Mouse (Mus musculus) left cerebral cortex, adult 2 months (tissue): ENCODE results near the gene Bace1. TPM values are rescaled to one million over a fixed set of nuclear protein-coding genes. Genes with fewer than 3 reads are reported as not detected.
A peak's percentile ranks its signal among the peaks of the same experiment; 100 is the strongest.
"Not testable (repeated sequence)": the region's sequence is repeated elsewhere in the genome, so short reads cannot be mapped to it uniquely, and the experiment has no call there.

Experiments
- DNase-seq, 2 experiments: peaks; one replicate each; pipeline ENCODE4 v3.0.0; 2021 to 2022; ENCODE audit warnings: low spot score in 2 of 2, mixed read lengths in 1 of 2; ENCODE audit errors: extremely low spot score in 1 of 2
- H3K27ac ChIP-seq: fragments of 200-600 bp; 2 replicates; pipeline ENCODE4 v1.8.1; 2022
- H3K4me3 ChIP-seq: fragments of 200-600 bp; 2 replicates; pipeline ENCODE4 v1.8.1; 2022
- CTCF ChIP-seq: fragments of 200-600 bp; IDR thresholded peaks from 2 replicates; pipeline ENCODE4 v1.8.1; 2022; ENCODE audit warnings: antibody characterized with exemption, mild to moderate bottlenecking, moderate library complexity
- intact Hi-C: fragments of 180-260 bp; cut with DNase I; formaldehyde crosslinking; loops from one replicate; pipeline ENCODE4 v1.15.1; 2025
- total RNA-seq, 2 experiments: library from RNA; stranded (reverse); gene quantifications; 2 replicates each; pipeline ENCODE4 v1.2.3; 2021

Bace1 gene
- total RNA-seq, 2 experiments from 2014 or later = 77.3 to 79.5 TPM

GRCm38 (mm10) chr9:45839139-45839981, 980 bp downstream of the Bace1 start:
- peak overlapping the region; percentile 72 for H3K27ac ChIP-seq
- peak overlapping the region; percentile 94 for H3K4me3 ChIP-seq
- intact Hi-C loops = no loop called here

GRCm38 (mm10) chr9:45839982-45840300, 1.6 kb downstream of the Bace1 start:
- intact Hi-C loops = no loop called here
- no peak for TF ChIP-seq CTCF
- DNase-seq = no peak
- peak overlapping the region; percentile 94 for H3K4me3 ChIP-seq
- H3K27ac ChIP-seq = peak overlapping the region; percentile 47; the same call in 1 of the 2 replicates

More at GRCm38 (mm10) chr9:45839139-45839981, 980 bp downstream of the Bace1 start:
- no peak for DNase-seq
- TF ChIP-seq CTCF = no peak

- H3K27ac ChIP-seq = peak overlapping the region; percentile 47; the same call in 1 of the 2 replicates
- no peak for DNase-seq
- no peak for TF ChIP-seq CTCF
Measured at GRCm38 (mm10) chr9:45840331-45840730, 2.0 kb downstream of the Bace1 start.

GRCm38 (mm10) chr9:45841458-45841857, 3.1 kb downstream of the Bace1 start:
- no peak for DNase-seq
- H3K27ac ChIP-seq = 0 out of 2 replicates have a peak overlapping the region, but pooled peaks have one; percentile 5
- intact Hi-C loops = no loop called here
- peak overlapping the region; percentile 94 for H3K4me3 ChIP-seq
- TF ChIP-seq CTCF = no peak

More at GRCm38 (mm10) chr9:45840331-45840730, 2.0 kb downstream of the Bace1 start:
- intact Hi-C loops = no loop called here
- peak overlapping the region; percentile 94 for H3K4me3 ChIP-seq

GRCm38 (mm10) chr9:45843007-45843406, 4.6 kb downstream of the Bace1 start:
- no peak for TF ChIP-seq CTCF
- H3K4me3 ChIP-seq = no peak overlapping the region
- DNase-seq = no peak
- no peak overlapping the region for H3K27ac ChIP-seq
- intact Hi-C loops = no loop called here

- no peak for DNase-seq
- no peak for TF ChIP-seq CTCF
- Histone ChIP-seq H3K27ac (no peak overlapping the region), H3K4me3 (no peak overlapping the region)
- intact Hi-C loops = no loop called here
Measured at GRCm38 (mm10) chr9:45843780-45844179, 5.4 kb downstream of the Bace1 start.

GRCm38 (mm10) chr9:45845541-45845940, 7.2 kb downstream of the Bace1 start:
- Histone ChIP-seq H3K4me3 (no peak overlapping the region), H3K27ac (no peak overlapping the region)
- DNase-seq = no peak
- intact Hi-C loops = no loop called here
- no peak for TF ChIP-seq CTCF

- H3K4me3 ChIP-seq, H3K27ac ChIP-seq, intact Hi-C loops, DNase-seq: not testable (repeated sequence)
Measured at GRCm38 (mm10) chr9:45846176-45846575, 7.8 kb downstream of the Bace1 start.

- H3K4me3 ChIP-seq = no peak overlapping the region
- TF ChIP-seq CTCF = no peak
- intact Hi-C loops = no loop called here
- DNase-seq = no peak
- no peak overlapping the region for H3K27ac ChIP-seq
Measured at GRCm38 (mm10) chr9:45846891-45847460, 8.6 kb downstream of the Bace1 start.

GRCm38 (mm10) chr9:45849528-45850408, 11.4 kb downstream of the Bace1 start:
- peak; percentile 45 to 47 for DNase-seq
- no peak for TF ChIP-seq CTCF
- Histone ChIP-seq H3K27ac (peak overlapping the region; percentile 67), H3K4me3 (no peak overlapping the region)
- intact Hi-C loops = no loop called here

- intact Hi-C loops = no loop called here
- no peak for DNase-seq
- peak overlapping the region; percentile 67; the same call in 1 of the 2 replicates for H3K27ac ChIP-seq
- TF ChIP-seq CTCF = no peak
- H3K4me3 ChIP-seq = no peak overlapping the region
Measured at GRCm38 (mm10) chr9:45850528-45851155, 12.3 kb downstream of the Bace1 start.
